Mouse (Mus musculus) left cerebral cortex, postnatal 25 days (tissue): ENCODE results near the gene Sult2b1. TPM values are rescaled to one million over a fixed set of nuclear protein-coding genes. Genes with fewer than 3 reads are reported as not detected.

Experiments
- DNase-seq, 2 experiments: peaks; one replicate each; pipeline ENCODE4 v3.0.0; 2022; ENCODE audit warnings: low spot score in 2 of 2, mixed read lengths in 1 of 2
- intact Hi-C: fragments of 180-260 bp; cut with DNase I; formaldehyde crosslinking; loops from one replicate; pipeline ENCODE4 v1.15.1; 2025
- total RNA-seq, 2 experiments: library from RNA; stranded (reverse); gene quantifications; 2 replicates each; pipeline ENCODE4 v1.2.3; 2021

Sult2b1 gene
- total RNA-seq, 2 experiments from 2014 or later, result 8.6 to 12.4 TPM

DNA sequence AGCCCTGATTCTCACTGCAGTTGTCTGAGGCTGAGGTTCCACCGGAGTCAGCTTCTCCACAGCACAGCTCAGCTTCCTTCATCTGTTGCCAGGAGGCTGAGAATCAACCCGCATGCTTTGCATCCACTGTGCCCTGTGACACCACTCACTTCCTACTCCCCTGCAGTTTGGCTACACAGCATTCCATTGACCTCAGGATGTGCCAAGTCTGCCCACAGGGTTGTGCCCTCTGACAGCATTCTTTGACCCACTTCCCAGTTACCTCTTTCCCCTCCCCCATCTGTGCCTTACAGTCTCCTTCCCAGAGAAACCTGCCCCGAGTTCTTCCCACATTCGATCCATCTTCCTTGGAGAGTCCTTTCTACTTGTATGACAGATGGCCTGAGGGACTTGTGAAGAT is 2.2 kb downstream of the Sult2b1 start:
- DNase-seq, result no peak
- intact Hi-C loops, result no loop called here

- intact Hi-C loops, result no loop called here
- no peak for DNase-seq
These were observed 5.3 kb downstream of the Sult2b1 start for GRCm38 (mm10) chr7:45779081-45779641.

- intact Hi-C loops, result no loop called here
- DNase-seq, result no peak
These were observed 9.2 kb downstream of the Sult2b1 start for GRCm38 (mm10) chr7:45775237-45775636.

DNA sequence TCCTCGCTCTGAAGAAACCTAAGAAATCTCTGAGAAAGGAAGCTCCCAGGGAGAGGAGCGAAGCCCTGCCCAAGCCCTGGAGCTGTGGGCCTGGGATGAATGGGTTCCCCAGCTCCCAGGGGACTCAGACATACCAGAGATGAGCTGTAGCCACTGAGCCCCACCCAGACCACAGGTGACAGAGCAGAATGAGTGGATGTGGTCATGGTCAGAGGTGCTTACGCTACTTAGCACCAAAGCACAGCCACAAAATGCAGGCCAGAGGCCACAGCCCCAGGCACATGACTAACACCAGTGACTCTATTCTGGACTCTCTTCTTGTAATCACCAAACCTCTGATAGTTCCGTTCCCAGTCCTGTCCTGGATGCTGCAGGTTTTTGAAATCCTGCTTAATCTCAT is 13.4 kb downstream of the Sult2b1 start:
- intact Hi-C loops, result no loop called here
- no peak for DNase-seq

- intact Hi-C loops, result no loop called here
- DNase-seq, result no peak
These were observed 13.9 kb downstream of the Sult2b1 start for GRCm38 (mm10) chr7:45770427-45771082.

GRCm38 (mm10) chr7:45767500-45767899 is 17.0 kb downstream of the Sult2b1 start:
- no peak for DNase-seq
- intact Hi-C loops, result loop anchor here (5.0 kb wide), 1 partner anchor 230 kb away; no protein-coding TSS in a partner anchor

DNA sequence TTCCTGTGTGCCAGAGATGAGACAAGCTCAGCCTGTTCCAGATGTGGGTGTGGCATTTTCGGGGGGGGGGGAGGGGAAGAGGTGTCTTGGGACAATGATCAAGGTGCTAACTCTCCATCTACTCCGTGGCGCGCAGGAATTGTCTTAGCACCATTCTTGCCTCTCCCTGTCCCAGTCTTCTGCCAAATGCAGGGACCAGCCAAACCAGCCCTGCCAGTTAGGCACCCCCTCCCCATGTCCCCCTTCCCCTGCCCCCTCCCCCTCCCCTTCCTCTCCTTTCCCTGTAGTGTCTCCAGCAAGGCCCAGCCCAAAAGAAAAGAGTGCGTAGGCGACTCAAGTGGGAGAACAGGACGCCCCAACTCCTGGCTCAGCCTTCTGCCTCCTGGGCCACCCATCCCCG is 17.7 kb downstream of the Sult2b1 start:
- intact Hi-C loops, result loop anchor here (5.0 kb wide), 1 partner anchor 231 kb away; no protein-coding TSS in a partner anchor
- no peak for DNase-seq

DNA sequence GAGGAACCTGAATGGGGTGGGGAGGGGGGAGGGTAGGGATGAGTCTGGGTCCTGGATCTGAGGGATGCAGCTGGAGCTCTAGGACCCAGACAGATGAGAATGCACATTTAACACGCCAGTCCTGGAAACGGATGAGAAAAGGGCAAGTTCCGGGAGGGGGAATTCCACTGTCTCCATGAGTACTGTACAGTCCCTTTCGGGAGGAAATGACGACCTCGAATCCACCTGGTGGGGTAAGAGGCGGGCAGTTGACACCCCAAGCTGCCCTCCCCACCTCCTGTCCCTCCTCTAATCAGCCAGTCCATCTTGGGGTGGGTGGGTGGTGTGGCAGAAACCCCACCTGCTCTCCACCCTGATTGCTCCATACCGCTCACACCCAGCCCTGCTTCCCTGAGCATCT is 18.5 kb downstream of the Sult2b1 start:
- DNase-seq, result no peak
- intact Hi-C loops, result loop anchor here (5.0 kb wide), 1 partner anchor 231 kb away; no protein-coding TSS in a partner anchor

- no peak for DNase-seq
- intact Hi-C loops, result no loop called here
These were observed 24.3 kb downstream of the Sult2b1 start for GRCm38 (mm10) chr7:45760151-45760550.

DNA sequence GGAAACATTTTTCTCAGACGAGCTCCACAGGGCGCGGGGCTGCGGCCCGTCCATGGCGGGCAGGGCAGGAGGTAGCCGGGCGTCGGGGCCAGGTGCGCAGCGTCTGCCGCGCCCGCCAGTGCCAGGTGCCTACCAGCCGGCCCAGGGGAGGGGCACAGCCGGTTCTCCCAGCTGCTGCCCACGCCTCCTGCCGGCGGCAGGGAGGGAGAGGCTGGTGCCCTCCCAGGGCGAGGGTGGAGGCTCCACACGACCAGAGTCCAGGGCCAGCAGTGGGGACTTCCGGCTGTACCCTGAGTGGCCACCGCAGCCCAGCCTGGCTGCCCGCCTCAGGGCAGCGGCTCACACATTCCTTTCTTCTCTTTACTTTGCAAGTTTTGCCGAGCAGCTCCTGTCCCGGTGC is 25.1 kb downstream of the Sult2b1 start:
- no peak for DNase-seq
- intact Hi-C loops, result no loop called here

DNA sequence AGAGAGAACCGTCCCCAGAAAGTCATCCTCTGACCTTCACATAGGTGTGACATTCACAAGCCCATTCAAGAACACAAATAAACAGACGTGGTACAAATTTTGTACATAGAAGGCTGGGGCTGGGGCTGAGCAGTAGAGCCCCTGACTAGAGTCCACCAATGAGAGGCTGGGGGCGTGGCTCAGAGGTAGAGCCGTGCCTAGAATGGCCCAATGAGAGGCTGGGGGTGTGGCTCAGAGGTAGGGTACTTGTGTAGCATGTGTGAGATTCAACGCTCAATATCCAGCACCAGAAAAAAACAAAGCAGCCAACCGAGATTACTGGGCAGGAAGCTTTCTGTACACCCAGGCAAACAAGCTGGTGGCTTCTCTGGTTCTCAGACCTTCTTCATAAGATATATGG is 28.8 kb downstream of the Sult2b1 start:
- intact Hi-C loops, result no loop called here
- no peak for DNase-seq

- intact Hi-C loops, result no loop called here
- no peak for DNase-seq
These were observed 34.3 kb downstream of the Sult2b1 start for GRCm38 (mm10) chr7:45750162-45750561.

DNA sequence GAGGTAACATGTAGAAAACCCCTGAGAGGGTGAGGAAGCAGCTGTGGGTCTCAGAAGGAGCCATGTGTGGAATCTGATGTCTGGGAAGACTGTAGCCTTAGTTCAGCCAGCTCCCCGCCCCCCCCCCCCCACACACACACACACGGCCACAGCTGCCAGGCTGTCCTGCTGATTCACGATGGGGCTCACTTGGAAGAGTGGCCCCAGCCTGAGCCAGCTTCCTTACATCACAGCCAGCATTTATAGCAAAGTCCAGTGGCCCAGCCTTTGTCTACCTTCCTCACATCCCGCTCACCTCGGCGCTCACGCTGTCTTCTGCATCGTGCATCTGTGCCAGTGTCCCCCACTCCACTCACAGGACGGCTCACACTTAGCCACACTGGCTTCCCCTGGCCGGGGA is 35.1 kb downstream of the Sult2b1 start:
- intact Hi-C loops, result no loop called here

DNA sequence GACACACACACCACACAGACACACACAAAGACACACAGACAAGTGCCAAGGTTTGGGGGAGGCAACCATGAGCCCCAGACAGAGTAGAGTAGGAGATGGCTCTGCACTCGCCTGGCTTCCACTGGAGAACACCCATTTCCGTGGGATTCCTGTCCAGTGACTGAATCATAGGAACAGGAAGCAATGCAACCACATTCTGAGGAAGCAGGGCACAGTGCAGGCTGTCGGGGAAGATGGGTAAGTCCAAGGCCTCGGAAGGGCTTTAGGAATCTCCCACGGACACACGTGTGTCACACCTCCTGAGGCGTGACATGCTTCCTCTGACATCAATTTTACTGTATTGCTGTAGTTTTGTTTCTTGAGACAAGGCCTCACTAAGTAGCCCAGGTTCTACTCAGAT is 36.4 kb downstream of the Sult2b1 start:
- intact Hi-C loops, result no loop called here
- DNase-seq, result no peak

More for the DNA sequence above, 35.1 kb downstream of the Sult2b1 start:
- DNase-seq, result no peak

DNA sequence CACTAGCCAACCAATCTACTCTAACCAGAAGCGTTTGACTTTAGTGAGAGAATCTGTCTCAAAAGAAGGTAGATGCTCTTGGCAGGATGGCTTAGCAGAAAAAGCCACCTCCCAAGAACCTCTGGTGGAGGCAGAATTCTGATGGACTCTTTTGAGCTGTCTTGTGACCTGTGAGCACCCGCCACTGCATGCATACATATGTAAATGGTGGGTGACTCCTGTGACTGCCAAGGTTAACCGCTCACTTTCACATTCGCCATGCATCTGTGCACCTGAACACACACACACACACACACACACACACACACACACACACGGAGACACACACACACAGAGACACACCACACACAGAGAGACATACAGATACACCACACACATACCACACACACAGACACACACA is 37.0 kb downstream of the Sult2b1 start:
- DNase-seq, result no peak
- intact Hi-C loops, result no loop called here

- intact Hi-C loops, result no loop called here
- no peak for DNase-seq
These were observed 38.0 kb downstream of the Sult2b1 start for GRCm38 (mm10) chr7:45746518-45746917.

- intact Hi-C loops, result no loop called here
- DNase-seq, result peak; percentile 69 to 78
These were observed 40.1 kb downstream of the Sult2b1 start for GRCm38 (mm10) chr7:45744387-45744786.

DNA sequence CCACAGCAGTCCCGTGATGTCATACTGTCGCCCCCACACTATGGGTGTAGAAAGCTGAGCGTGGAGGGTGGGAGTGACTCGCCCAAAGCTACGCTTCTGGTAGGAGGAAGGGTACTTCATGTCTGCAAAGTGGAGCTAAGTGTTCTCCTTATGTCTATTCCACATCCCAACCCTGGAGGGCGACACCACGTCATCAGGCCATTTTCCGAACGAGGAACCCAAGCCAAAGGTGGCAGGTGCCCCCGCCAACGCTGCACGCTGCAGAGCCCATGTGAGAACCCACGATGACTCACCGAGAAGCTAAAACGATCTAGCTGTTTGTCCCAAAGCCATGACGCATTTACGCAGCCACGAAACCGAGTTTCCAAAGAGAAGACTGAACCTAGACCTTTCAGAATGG is 42.1 kb downstream of the Sult2b1 start:
- intact Hi-C loops, result loop anchor here (1.0 kb wide), 1 partner anchor 43 kb away; no protein-coding TSS in a partner anchor
- DNase-seq, result peak; percentile 69 to 93

DNA sequence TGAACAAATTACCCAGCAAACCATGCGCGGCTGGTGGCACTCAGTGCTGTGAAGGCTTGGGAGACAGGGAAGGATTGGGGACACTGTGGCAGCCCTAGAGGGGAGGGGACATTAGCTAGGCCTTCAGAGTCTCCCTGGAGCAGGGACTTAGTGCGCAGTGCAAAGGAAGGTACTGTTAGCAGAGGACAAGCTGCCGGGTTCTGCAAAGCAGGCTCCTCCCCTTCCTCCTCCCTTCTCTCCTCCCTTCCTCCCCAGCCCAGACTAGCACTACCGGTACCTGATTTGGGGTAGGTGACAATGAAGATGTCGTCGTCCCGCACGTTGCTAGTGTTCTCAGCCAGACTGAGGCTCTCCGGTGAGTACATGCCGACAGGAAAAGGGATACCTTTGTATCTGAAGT is 42.7 kb downstream of the Sult2b1 start:
- intact Hi-C loops, result loop anchor here (1.0 kb wide), 1 partner anchor 44 kb away; no protein-coding TSS in a partner anchor
- DNase-seq, result peak in 1 of 2 experiments; percentile 61

- DNase-seq, result peak; percentile 39 to 47
- intact Hi-C loops, result no loop called here
These were observed 43.2 kb downstream of the Sult2b1 start for GRCm38 (mm10) chr7:45741308-45741707.

- intact Hi-C loops, result loop anchor here (1.0 to 5.0 kb wide), 4 partner anchors 61 to 269 kb away; partner anchors contain the start of gene Kdelr1
- DNase-seq, result no peak
These were observed 44.6 kb downstream of the Sult2b1 start for GRCm38 (mm10) chr7:45739820-45740219.
